Mouse (Mus musculus) stomach, postnatal 0 days (tissue): ENCODE measurements at regions not wholly inside any gene's neighbourhood (a gene's known extent, or its start where the extent isn't known, plus 50 kb on each side); places are given as distances from the start of the nearest gene placed in this dataset.

Source experiments
- ATAC-seq: fragments of 200-750 bp; cut with Nextera tagmentation; 2 replicates; pipeline ENCODE4 v1.8.0; 2017; ENCODE audit not compliant: low FRiP score, low TSS enrichment
- DNase-seq: peaks from one replicate; pipeline ENCODE4 v3.0.0-alpha.2; 2016; ENCODE audit warnings: low spot score
- H3K27ac ChIP-seq: fragments of 300-500 bp; sonication (generic); replicated peaks from 2 replicates; pipeline ENCODE4 v1.5.1; 2014; ENCODE audit warnings: mild to moderate bottlenecking, control low read depth
- H3K27me3 ChIP-seq: fragments of 300-500 bp; sonication (generic); 2 replicates; pipeline ENCODE4 v1.6.1; 2014; ENCODE audit warnings: low read length; ENCODE audit not compliant: control insufficient read depth, insufficient read depth
- H3K36me3 ChIP-seq: fragments of 300-500 bp; sonication (generic); 2 replicates; pipeline ENCODE4 v1.6.1; 2014; ENCODE audit warnings: low read length, mixed read lengths; ENCODE audit not compliant: control insufficient read depth, insufficient read depth
- H3K4me1 ChIP-seq: fragments of 300-500 bp; sonication (generic); replicated peaks from 2 replicates; pipeline ENCODE4 v1.6.1; 2014; ENCODE audit warnings: antibody characterized with exemption; ENCODE audit not compliant: control insufficient read depth, insufficient read depth
- H3K4me2 ChIP-seq: fragments of 300-500 bp; sonication (generic); replicated peaks from 2 replicates; pipeline ENCODE4 v1.6.1; 2014; ENCODE audit warnings: low read depth, mild to moderate bottlenecking, control low read depth, moderate library complexity
- H3K4me3 ChIP-seq: fragments of 300-500 bp; sonication (generic); 2 replicates; pipeline ENCODE4 v1.5.1; 2014; ENCODE audit warnings: low read depth, low read length, control low read depth
- H3K9ac ChIP-seq: fragments of 300-500 bp; sonication (generic); 2 replicates; pipeline ENCODE4 v1.6.1; 2014; ENCODE audit warnings: mild to moderate bottlenecking, low read length, control low read depth, mixed read lengths
- H3K9me3 ChIP-seq: fragments of 300-500 bp; sonication (generic); 2 replicates; pipeline ENCODE4 v1.6.1; 2016; ENCODE audit warnings: low read length; ENCODE audit not compliant: control insufficient read depth
- CTCF ChIP-seq: IDR thresholded peaks from 2 replicates; pipeline ENCODE4 v1.5.1; 2016; ENCODE audit warnings: antibody characterized with exemption, low read depth, mild to moderate bottlenecking, moderate library complexity
- EP300 ChIP-seq: optimal IDR thresholded peaks from 2 replicates; pipeline ENCODE3; 2016; ENCODE audit warnings: antibody characterized with exemption
- WGBS: fragments of 180-500 bp; shearing (Covaris S2); extraction: QIAGEN DNeasy Blood & Tissue Kit; methylation state at CpG from one replicate; pipeline ENCODE4 v1.1.7; 2014; 5-methylcytosine and 5-hydroxymethylcytosine counted together

GRCm38 (mm10) chr11:113183556-113183955 is 401.5 kb downstream of the Sox9 start:
- DNase-seq, result no peak
- H3K27ac ChIP-seq, result no peak overlapping the region
- H3K9me3 ChIP-seq, result no peaks in the 10 kb centered on the region
- H3K4me1 ChIP-seq, result no peaks in the 10 kb centered on the region
- no peak for TF ChIP-seq CTCF
- TF ChIP-seq EP300, result no peak
- no peaks in the 10 kb centered on the region for H3K36me3 ChIP-seq
- H3K4me3 ChIP-seq, result no peak overlapping the region
- H3K4me2 ChIP-seq, result no peak overlapping the region
- 74% methylated on average over 5 of the region's 5 CpGs for WGBS
- no peak for ATAC-seq
- H3K9ac ChIP-seq, result no peak overlapping the region
- H3K27me3 ChIP-seq, result no peaks in the 10 kb centered on the region

GRCm38 (mm10) chr11:113184095-113184494 is 402.1 kb downstream of the Sox9 start:
- Histone ChIP-seq H3K9me3 (no peaks in the 10 kb centered on the region), H3K4me1 (no peaks in the 10 kb centered on the region), H3K36me3 (no peaks in the 10 kb centered on the region), H3K4me2 (no peak overlapping the region), H3K4me3 (no peak overlapping the region), H3K9ac (no peak overlapping the region), H3K27ac (no peak overlapping the region), H3K27me3 (no peaks in the 10 kb centered on the region)
- DNase-seq (no peak), ATAC-seq (no peak)
- TF ChIP-seq CTCF (no peak), EP300 (no peak)
- 32% methylated on average over 9 of the region's 9 CpGs for WGBS

GRCm38 (mm10) chr11:113187407-113187806 is 405.4 kb downstream of the Sox9 start:
- Histone ChIP-seq H3K36me3 (no peaks in the 10 kb centered on the region), H3K4me1 (no peaks in the 10 kb centered on the region), H3K4me3 (no peak overlapping the region), H3K4me2 (no peak overlapping the region), H3K27me3 (no peaks in the 10 kb centered on the region), H3K27ac (no peak overlapping the region), H3K9me3 (no peaks in the 10 kb centered on the region), H3K9ac (no peak overlapping the region)
- ATAC-seq (no peak), DNase-seq (no peak)
- WGBS, result 67% methylated on average over 6 of the region's 8 CpGs
- TF ChIP-seq EP300 (no peak), CTCF (no peak)

DNA sequence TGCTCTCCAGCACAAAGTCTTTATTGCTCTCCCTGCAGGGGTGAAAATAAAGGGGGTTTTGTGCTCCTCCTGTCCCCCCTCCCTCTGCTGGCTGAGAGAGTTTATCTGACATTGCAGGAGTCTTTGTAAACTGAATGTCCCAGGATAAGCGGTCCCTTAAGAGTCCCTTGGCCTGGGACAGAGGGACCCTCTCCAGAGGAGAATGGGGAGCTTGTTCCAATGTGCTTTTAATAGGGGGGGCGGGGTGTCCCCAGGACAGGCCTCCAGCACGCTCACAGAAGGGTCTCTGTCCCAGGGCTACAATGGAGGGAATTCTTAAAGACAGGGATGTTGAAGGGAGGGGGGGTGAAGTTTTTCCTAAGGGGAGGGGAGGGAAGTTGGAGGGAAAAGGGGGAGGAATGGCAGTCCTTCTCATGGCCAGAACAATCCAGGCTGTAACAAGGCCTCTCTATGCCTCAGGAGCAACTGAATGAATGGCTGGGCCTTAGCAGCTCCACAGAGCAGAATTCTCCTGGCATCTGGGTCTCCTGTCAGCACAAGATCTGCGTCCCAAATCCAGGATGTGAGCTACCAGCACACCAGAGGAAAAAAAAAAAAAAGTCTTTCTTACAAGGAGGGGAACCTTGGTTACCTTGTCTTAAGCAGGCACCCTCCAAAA is 406.4 kb downstream of the Sox9 start:
- Histone ChIP-seq H3K9ac (no peak overlapping the region), H3K27me3 (no peaks in the 10 kb centered on the region), H3K27ac (no peak overlapping the region), H3K4me3 (no peak overlapping the region), H3K36me3 (no peaks in the 10 kb centered on the region), H3K4me2 (no peak overlapping the region), H3K4me1 (no peaks in the 10 kb centered on the region), H3K9me3 (no peaks in the 10 kb centered on the region)
- TF ChIP-seq EP300, result no peak
- TF ChIP-seq CTCF, result no peak
- ATAC-seq (no peak; the same call in 1 of the 2 replicates), DNase-seq (no peak)
- WGBS, result 60% methylated on average over 4 of the region's 4 CpGs

GRCm38 (mm10) chr11:113190006-113190405 is 408.0 kb downstream of the Sox9 start:
- H3K4me2 ChIP-seq, result no peak overlapping the region
- H3K27ac ChIP-seq, result no peak overlapping the region
- H3K27me3 ChIP-seq, result no peaks in the 10 kb centered on the region
- no peaks in the 10 kb centered on the region for H3K36me3 ChIP-seq
- ATAC-seq (no peak), DNase-seq (no peak)
- H3K4me3 ChIP-seq, result no peak overlapping the region
- TF ChIP-seq CTCF (no peak), EP300 (no peak)
- H3K4me1 ChIP-seq, result no peaks in the 10 kb centered on the region
- H3K9ac ChIP-seq, result no peak overlapping the region
- WGBS, result 83% methylated on average over 6 of the region's 6 CpGs
- no peaks in the 10 kb centered on the region for H3K9me3 ChIP-seq

DNA sequence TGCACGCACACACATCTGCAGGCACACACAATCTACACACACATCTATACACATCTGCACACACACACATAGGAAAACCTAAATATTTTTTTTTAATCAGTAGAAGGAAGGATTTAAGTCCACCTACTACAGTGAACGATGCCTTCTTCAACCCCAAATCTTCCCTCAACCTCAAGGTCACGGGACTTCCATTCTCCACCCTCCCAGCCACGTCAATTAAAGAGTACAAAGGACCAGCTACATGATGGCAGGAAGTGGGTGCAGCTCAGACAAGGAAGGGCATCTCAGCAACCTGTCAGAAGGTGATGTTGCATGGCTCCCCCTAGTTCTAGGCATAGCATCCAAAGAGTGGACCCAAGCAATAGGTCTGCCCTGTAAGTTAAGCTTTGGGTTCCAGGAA is 408.5 kb downstream of the Sox9 start:
- no peak overlapping the region for H3K27ac ChIP-seq
- ATAC-seq (no peak), DNase-seq (no peak)
- H3K9ac ChIP-seq, result no peak overlapping the region
- H3K9me3 ChIP-seq, result no peaks in the 10 kb centered on the region
- no peak overlapping the region for H3K4me2 ChIP-seq
- TF ChIP-seq EP300 (no peak), CTCF (no peak)
- H3K4me3 ChIP-seq, result no peak overlapping the region
- H3K36me3 ChIP-seq, result no peaks in the 10 kb centered on the region
- no peaks in the 10 kb centered on the region for H3K27me3 ChIP-seq
- WGBS, result 75% methylated on average over 4 of the region's 4 CpGs
- no peaks in the 10 kb centered on the region for H3K4me1 ChIP-seq
